Mouse (Mus musculus) MEL (cell line): ENCODE data around the gene Zfr.

ENCODE experiments used
- BHLHE40 ChIP-seq: IDR thresholded peaks from 2 replicates; pipeline ENCODE4 v1.6.1; 2012; ENCODE audit warnings: low read depth, mild to moderate bottlenecking, inconsistent platforms, low read length, improper control_type of control experiment, borderline replicate concordance
- CTCF ChIP-seq, 3 experiments: IDR thresholded peaks in 2 of 3; conservative IDR thresholded peaks in 1 of 3; 2 replicates each; pipeline ENCODE4 v1.5.1; 2011 to 2012; ENCODE audit warnings: low read length in 3 of 3, low read depth in 2 of 3, mild to moderate bottlenecking in 2 of 3, improper control_type of control experiment in 1 of 3, inconsistent platforms in 1 of 3, mixed read lengths in 1 of 3, moderate library complexity in 1 of 3; ENCODE audit not compliant: control insufficient read depth in 1 of 3, insufficient read depth in 1 of 3, poor library complexity in 1 of 3, severe bottlenecking in 1 of 3
- ELF1 ChIP-seq: IDR thresholded peaks from 2 replicates; pipeline ENCODE4 v1.6.1; 2014; ENCODE audit warnings: low read depth, mild to moderate bottlenecking, inconsistent platforms, low read length, improper control_type of control experiment, moderate library complexity
- EP300 ChIP-seq, 2 experiments: IDR thresholded peaks; 2 replicates each; pipeline ENCODE4 v1.6.1; 2011; ENCODE audit warnings: improper control_type of control experiment in 2 of 2, low read length in 2 of 2, low read depth in 1 of 2, mild to moderate bottlenecking in 1 of 2
- NRF1 ChIP-seq: IDR thresholded peaks from 2 replicates; pipeline ENCODE4 v1.6.1; 2014; ENCODE audit warnings: low read depth, mild to moderate bottlenecking, inconsistent platforms, low read length, improper control_type of control experiment, moderate library complexity; ENCODE audit not compliant: poor library complexity, insufficient read depth, severe bottlenecking
- POLR2A ChIP-seq, 2 experiments: IDR thresholded peaks; 2 replicates each; pipeline ENCODE4 v1.6.1; 2011 to 2012; ENCODE audit warnings: low read length in 2 of 2, mild to moderate bottlenecking in 2 of 2, control low read depth in 1 of 2, improper control_type of control experiment in 1 of 2, low read depth in 1 of 2, moderate library complexity in 1 of 2; ENCODE audit not compliant: control insufficient read depth in 1 of 2, insufficient read depth in 1 of 2, poor library complexity in 1 of 2
- POLR2AphosphoS2 ChIP-seq: IDR thresholded peaks from 2 replicates; pipeline ENCODE4 v1.6.1; 2011; ENCODE audit warnings: low read length, improper control_type of control experiment
- RAD21 ChIP-seq: IDR thresholded peaks from 2 replicates; pipeline ENCODE4 v1.6.1; 2011; ENCODE audit warnings: mild to moderate bottlenecking, low read depth, low read length, improper control_type of control experiment
- ZMIZ1 ChIP-seq: IDR thresholded peaks from 2 replicates; pipeline ENCODE4 v1.6.1; 2012; ENCODE audit warnings: low read depth, mild to moderate bottlenecking, inconsistent platforms, low read length, improper control_type of control experiment, moderate library complexity
- ZNF384 ChIP-seq: IDR thresholded peaks from 2 replicates; pipeline ENCODE4 v1.6.1; 2012; ENCODE audit warnings: low read depth, mild to moderate bottlenecking, inconsistent platforms, low read length, improper control_type of control experiment

- TF ChIP-seq CTCF (IDR thresholded peaks at IDR 0.05 in 2 of 3, conservative IDR thresholded peaks at IDR 0.05 in 1 of 3; ENCODE audit: control insufficient read depth in 1 of 3, insufficient read depth in 1 of 3, low read depth in 2 of 3, low read length in 3 of 3, poor library complexity in 1 of 3, severe bottlenecking in 1 of 3) (no peak), BHLHE40 (no peak), POLR2A (IDR thresholded peaks at IDR 0.05; ENCODE audit: control insufficient read depth in 1 of 2, insufficient read depth in 1 of 2, low read depth in 1 of 2, low read length in 2 of 2, poor library complexity in 1 of 2) (no peak), RAD21 (no peak), ZNF384 (no peak), EP300 (IDR thresholded peaks at IDR 0.05; ENCODE audit: low read depth in 1 of 2, low read length in 2 of 2) (no peak), POLR2AphosphoS2 (no peak), ZMIZ1 (no peak), ELF1 (no peak), NRF1 (no peak)
Measured at GRCm38 (mm10) chr15:12119129-12119466, 1.5 kb downstream of the Zfr start.
